Mouse (Mus musculus) myocyte (in vitro differentiated cells): ENCODE data around the gene Tnks2. TPM values are rescaled to one million over a fixed set of nuclear protein-coding genes. Genes with fewer than 3 reads are reported as not detected.

ENCODE experiments used
- H3K27me3 ChIP-seq: one replicate; pipeline ENCODE4 v1.6.1; 2011; ENCODE audit not compliant: control insufficient read depth, insufficient read depth, insufficient read length
- H3K36me3 ChIP-seq: one replicate; pipeline ENCODE4 v1.6.1; 2011; ENCODE audit not compliant: control insufficient read depth, insufficient read depth
- H3K4me2 ChIP-seq: one replicate; pipeline ENCODE4 v1.6.1; 2011; ENCODE audit warnings: low read depth, control low read depth
- H3K4me3 ChIP-seq: one replicate; pipeline ENCODE4 v1.5.1; 2011; ENCODE audit warnings: mild to moderate bottlenecking, control low read depth, moderate library complexity
- H3K79me2 ChIP-seq: one replicate; pipeline ENCODE4 v1.6.1; 2011; ENCODE audit not compliant: control insufficient read depth, insufficient read depth
- H3ac ChIP-seq: one replicate; pipeline ENCODE4 v1.6.1; 2011; ENCODE audit not compliant: control insufficient read depth, insufficient read length
- CEBPB ChIP-seq: IDR thresholded peaks from 2 replicates; pipeline ENCODE4 v1.6.1; 2011; ENCODE audit warnings: mild to moderate bottlenecking, moderate library complexity; ENCODE audit not compliant: poor library complexity, insufficient read depth, severe bottlenecking
- E2F4 ChIP-seq: IDR thresholded peaks from one replicate; pipeline ENCODE4 v1.6.1; 2011; ENCODE audit warnings: mild to moderate bottlenecking, control low read depth, moderate library complexity; ENCODE audit not compliant: insufficient read depth
- MAX ChIP-seq: IDR thresholded peaks from one replicate; pipeline ENCODE4 v1.6.1; 2011; ENCODE audit warnings: low read depth, mild to moderate bottlenecking, control low read depth
- MYOD1 ChIP-seq, 3 experiments: IDR thresholded peaks; one replicate each; pipeline ENCODE4 v1.6.1; 2011; ENCODE audit warnings: control low read depth in 2 of 3, low read depth in 2 of 3, mild to moderate bottlenecking in 2 of 3, moderate library complexity in 1 of 3; ENCODE audit not compliant: insufficient read length in 2 of 3, control insufficient read depth in 1 of 3
- MYOG ChIP-seq, 3 experiments: IDR thresholded peaks; one replicate each; pipeline ENCODE4 v1.6.1; 2011; ENCODE audit warnings: control low read depth in 2 of 3, low read depth in 2 of 3, mild to moderate bottlenecking in 2 of 3; ENCODE audit not compliant: insufficient read length in 2 of 3, control insufficient read depth in 1 of 3, insufficient read depth in 1 of 3
- POLR2A ChIP-seq: IDR thresholded peaks from one replicate; pipeline ENCODE4 v1.6.1; 2011; ENCODE audit warnings: low read depth, mild to moderate bottlenecking, control low read depth, moderate library complexity; ENCODE audit not compliant: insufficient read length
- POLR2AphosphoS2 ChIP-seq: IDR thresholded peaks from one replicate; pipeline ENCODE4 v1.6.1; 2011; ENCODE audit warnings: low read depth, control low read depth; ENCODE audit not compliant: insufficient read length
- REST ChIP-seq: IDR thresholded peaks from one replicate; pipeline ENCODE4 v1.6.1; 2011; ENCODE audit warnings: mild to moderate bottlenecking, control low read depth, moderate library complexity; ENCODE audit not compliant: insufficient read depth, insufficient read length
- SRF ChIP-seq: IDR thresholded peaks from one replicate; pipeline ENCODE4 v1.6.1; 2011; ENCODE audit warnings: low read depth; ENCODE audit not compliant: control insufficient read depth, insufficient read length
- TCF12 ChIP-seq: IDR thresholded peaks from one replicate; pipeline ENCODE4 v1.6.1; 2011; ENCODE audit warnings: mild to moderate bottlenecking, control low read depth; ENCODE audit not compliant: poor library complexity, insufficient read depth, severe bottlenecking
- TCF3 ChIP-seq: IDR thresholded peaks from one replicate; pipeline ENCODE4 v1.6.1; 2011; ENCODE audit warnings: low read depth, control low read depth; ENCODE audit not compliant: insufficient read length
- USF1 ChIP-seq: IDR thresholded peaks from one replicate; pipeline ENCODE4 v1.6.1; 2011; ENCODE audit warnings: low read depth, mild to moderate bottlenecking, control low read depth, moderate library complexity
- polyA plus RNA-seq: library from polyadenylated mRNA; unstranded; fragments of >200 nt; fragmentation: generic; extraction: Trizol; gene quantifications from one replicate; pipeline ENCODE4 v1.2.1, GENCODE M21; 2012; ENCODE audit warnings: missing spikeins

Gene Tnks2
- polyA plus RNA-seq, 1 experiment, result 22.3 TPM

GRCm38 (mm10) chr19:36909150-36909549 lies 75.1 kb downstream of the Tnks2 start:
- no peaks in the 10 kb centered on the region for H3K27me3 ChIP-seq
- no peak overlapping the region for H3K4me3 ChIP-seq
- H3K4me2 ChIP-seq, result no peak overlapping the region
- TF ChIP-seq CEBPB, result no peak
- no peak for TF ChIP-seq POLR2AphosphoS2
- TF ChIP-seq USF1, result no peak
- TF ChIP-seq E2F4, result no peak
- TF ChIP-seq POLR2A, result no peak
- TF ChIP-seq MAX, result no peak
- no peak for TF ChIP-seq MYOG (IDR thresholded peaks at IDR 0.05; ENCODE audit: control insufficient read depth in 1 of 3, insufficient read depth in 1 of 3, insufficient read length in 2 of 3, low read depth in 2 of 3)
- no peak for TF ChIP-seq SRF
- no peak for TF ChIP-seq TCF3
- H3K36me3 ChIP-seq, result no peaks in the 10 kb centered on the region
- H3K79me2 ChIP-seq, result no peaks in the 10 kb centered on the region
- H3ac ChIP-seq, result no peak overlapping the region

- no peaks in the 10 kb centered on the region for H3K79me2 ChIP-seq
- TF ChIP-seq SRF (no peak), USF1 (no peak), POLR2AphosphoS2 (no peak), TCF3 (no peak), MYOD1 (IDR thresholded peaks at IDR 0.05; ENCODE audit: control insufficient read depth in 1 of 3, insufficient read length in 2 of 3, low read depth in 2 of 3) (no peak), REST (no peak)
- no peak overlapping the region for H3K4me2 ChIP-seq
- no peaks in the 10 kb centered on the region for H3K27me3 ChIP-seq
- H3ac ChIP-seq, result no peak overlapping the region
- no peak overlapping the region for H3K4me3 ChIP-seq
- H3K36me3 ChIP-seq, result no peaks in the 10 kb centered on the region
Measured at GRCm38 (mm10) chr19:36909676-36910292, 75.8 kb downstream of the Tnks2 start.

GRCm38 (mm10) chr19:36910424-36911045 lies 76.5 kb downstream of the Tnks2 start:
- no peak for TF ChIP-seq MYOD1 (IDR thresholded peaks at IDR 0.05; ENCODE audit: control insufficient read depth in 1 of 3, insufficient read length in 2 of 3, low read depth in 2 of 3)
- TF ChIP-seq MYOG (IDR thresholded peaks at IDR 0.05; ENCODE audit: control insufficient read depth in 1 of 3, insufficient read depth in 1 of 3, insufficient read length in 2 of 3, low read depth in 2 of 3), result no peak
- no peak for TF ChIP-seq MAX
- no peak for TF ChIP-seq E2F4
- TF ChIP-seq TCF12, result no peak
- TF ChIP-seq REST, result no peak
- TF ChIP-seq CEBPB, result no peak
- no peak for TF ChIP-seq POLR2A
- no peak for TF ChIP-seq USF1
- TF ChIP-seq POLR2AphosphoS2, result no peak
- Histone ChIP-seq H3K4me2 (no peak overlapping the region), H3K79me2 (no peaks in the 10 kb centered on the region), H3K36me3 (no peaks in the 10 kb centered on the region), H3K4me3 (no peak overlapping the region), H3K27me3 (no peaks in the 10 kb centered on the region), H3ac (no peak overlapping the region)

GRCm38 (mm10) chr19:36913064-36913463 lies 79.0 kb downstream of the Tnks2 start:
- no peak for TF ChIP-seq MYOD1 (IDR thresholded peaks at IDR 0.05; ENCODE audit: control insufficient read depth in 1 of 3, insufficient read length in 2 of 3, low read depth in 2 of 3)
- TF ChIP-seq POLR2AphosphoS2, result no peak
- TF ChIP-seq REST, result no peak
- TF ChIP-seq TCF3, result no peak
- no peak for TF ChIP-seq E2F4
- no peak for TF ChIP-seq SRF
- no peak for TF ChIP-seq POLR2A
- TF ChIP-seq TCF12, result no peak
- TF ChIP-seq MYOG (IDR thresholded peaks at IDR 0.05; ENCODE audit: control insufficient read depth in 1 of 3, insufficient read depth in 1 of 3, insufficient read length in 2 of 3, low read depth in 2 of 3), result no peak
- no peak for TF ChIP-seq MAX
- no peak for TF ChIP-seq CEBPB
- no peak for TF ChIP-seq USF1
- no peak overlapping the region for H3ac ChIP-seq
- no peak overlapping the region for H3K4me3 ChIP-seq

GRCm38 (mm10) chr19:36916206-36916605 lies 82.2 kb downstream of the Tnks2 start:
- Histone ChIP-seq H3K79me2 (no peaks in the 10 kb centered on the region), H3K36me3 (no peaks in the 10 kb centered on the region), H3K4me3 (no peak overlapping the region), H3K4me2 (no peak overlapping the region), H3K27me3 (no peaks in the 10 kb centered on the region), H3ac (no peak overlapping the region)
- TF ChIP-seq MAX, result no peak
- no peak for TF ChIP-seq TCF12

More at GRCm38 (mm10) chr19:36913064-36913463, 79.0 kb downstream of the Tnks2 start:
- Histone ChIP-seq H3K4me2 (no peak overlapping the region), H3K79me2 (no peaks in the 10 kb centered on the region), H3K27me3 (no peaks in the 10 kb centered on the region), H3K36me3 (no peaks in the 10 kb centered on the region)
